Mouse (Mus musculus) stomach, embryonic 16.5 days (tissue): Measurements from ENCODE around the gene Srp68. TPM values are rescaled to one million over a fixed set of nuclear protein-coding genes. Genes with fewer than 3 reads are reported as not detected.
A peak's percentile ranks its signal among the peaks of the same experiment; 100 is the strongest.

ENCODE experiments used
- ATAC-seq: fragments of 200-750 bp; cut with Nextera tagmentation; 2 replicates; pipeline ENCODE4 v1.8.0; 2017; ENCODE audit warnings: moderate number of reproducible peaks, moderate TSS enrichment; ENCODE audit not compliant: insufficient read depth, low FRiP score
- H3K27ac ChIP-seq: fragments of 300-500 bp; sonication (generic); 2 replicates; pipeline ENCODE4 v1.5.1; 2014; ENCODE audit warnings: low read length
- H3K27me3 ChIP-seq: fragments of 300-500 bp; sonication (generic); 2 replicates; pipeline ENCODE4 v1.6.1; 2014; ENCODE audit warnings: low read length, control low read depth, mixed read lengths; ENCODE audit not compliant: control insufficient read depth, insufficient read depth
- H3K36me3 ChIP-seq: fragments of 300-500 bp; sonication (generic); 2 replicates; pipeline ENCODE4 v1.6.1; 2014; ENCODE audit warnings: low read length; ENCODE audit not compliant: control insufficient read depth, insufficient read depth
- H3K4me1 ChIP-seq: fragments of 300-500 bp; sonication (generic); 2 replicates; pipeline ENCODE4 v1.6.1; 2014; ENCODE audit warnings: low read length, control low read depth, mixed read lengths; ENCODE audit not compliant: control insufficient read depth, insufficient read depth
- H3K4me2 ChIP-seq: fragments of 300-500 bp; sonication (generic); 2 replicates; pipeline ENCODE4 v1.6.1; 2014; ENCODE audit warnings: low read depth, low read length, mixed read lengths
- H3K4me3 ChIP-seq: fragments of 300-500 bp; sonication (generic); replicated peaks from 2 replicates; pipeline ENCODE4 v1.5.1; 2014; ENCODE audit warnings: mild to moderate bottlenecking, low read length
- H3K9ac ChIP-seq: fragments of 300-500 bp; sonication (generic); 2 replicates; pipeline ENCODE4 v1.6.1; 2014; ENCODE audit warnings: low read length
- H3K9me3 ChIP-seq: fragments of 300-500 bp; sonication (generic); replicated peaks from 2 replicates; pipeline ENCODE4 v1.6.1; 2016; ENCODE audit warnings: low read length, control low read depth; ENCODE audit not compliant: control insufficient read depth
- WGBS: fragments of 180-500 bp; shearing (Covaris S2); extraction: QIAGEN DNeasy Blood & Tissue Kit; methylation state at CpG from one replicate; pipeline ENCODE4 v1.1.7; 2014; 5-methylcytosine and 5-hydroxymethylcytosine counted together
- polyA plus RNA-seq: library from polyadenylated mRNA; unstranded; fragments of >200 nt; fragmentation: Nextera tagmentation; extraction: Ambion mirVana; gene quantifications from 2 replicates; pipeline ENCODE4 v1.2.1, GENCODE M21; 2015

The Srp68 gene
- 85.5 and 89.4 TPM in 2 replicates for polyA plus RNA-seq

GRCm38 (mm10) chr11:116274045-116274666 lies at the start of gene Srp68:
Gene Srp68, minus strand, starts transcription at chr11:116274217.
- 2% methylated on average over 32 of the region's 32 CpGs for WGBS
- H3K36me3 ChIP-seq = no peaks in the 10 kb centered on the region
- no peaks in the 10 kb centered on the region for H3K27me3 ChIP-seq
- H3K9me3 ChIP-seq = no peaks in the 10 kb centered on the region
- peak within 1 kb of the TSS; percentile 92 for H3K27ac ChIP-seq
- peak; percentile 98 for ATAC-seq
- peak within 1 kb of the TSS; percentile 74 for H3K4me3 ChIP-seq
- peaks cover 9% of the 10 kb centered on the region for H3K4me1 ChIP-seq
- peak within 1 kb of the TSS; percentile 85 for H3K9ac ChIP-seq
- peak within 1 kb of the TSS; percentile 78 for H3K4me2 ChIP-seq

- Histone ChIP-seq H3K9me3 (no peaks in the 10 kb centered on the region), H3K27ac (no peak overlapping the region), H3K4me2 (peak overlapping the region; percentile 99), H3K4me1 (peaks cover 5% of the 10 kb centered on the region; the same call in 1 of the 2 replicates), H3K4me3 (peak overlapping the region; percentile 51), H3K27me3 (no peaks in the 10 kb centered on the region), H3K9ac (peak overlapping the region; percentile 80), H3K36me3 (no peaks in the 10 kb centered on the region)
- 3% methylated on average over 41 of the region's 41 CpGs for WGBS
- ATAC-seq = peak; percentile 77; the same call in 1 of the 2 replicates
Observed at GRCm38 (mm10) chr11:116318719-116319659, 45.0 kb upstream of the Srp68 start.

- no peaks in the 10 kb centered on the region for H3K9me3 ChIP-seq
- H3K4me1 ChIP-seq = peaks cover 18% of the 10 kb centered on the region
- 19% methylated on average over 8 of the region's 8 CpGs for WGBS
- no peaks in the 10 kb centered on the region for H3K27me3 ChIP-seq
- peak overlapping the region; percentile 4; the same call in 1 of the 2 replicates for H3K4me2 ChIP-seq
- no peak overlapping the region for H3K4me3 ChIP-seq
- no peak; the same call in 1 of the 2 replicates for ATAC-seq
- peak overlapping the region; percentile 33; the same call in 1 of the 2 replicates for H3K27ac ChIP-seq
- no peak overlapping the region for H3K9ac ChIP-seq
- H3K36me3 ChIP-seq = no peaks in the 10 kb centered on the region
Observed at GRCm38 (mm10) chr11:116312359-116312758, 38.3 kb upstream of the Srp68 start.

- Histone ChIP-seq H3K9me3 (no peaks in the 10 kb centered on the region), H3K27ac (no peak overlapping the region), H3K36me3 (no peaks in the 10 kb centered on the region), H3K27me3 (no peaks in the 10 kb centered on the region), H3K9ac (no peak overlapping the region; the same call in 1 of the 2 replicates), H3K4me2 (no peak overlapping the region), H3K4me3 (no peak overlapping the region), H3K4me1 (peaks cover 18% of the 10 kb centered on the region)
- ATAC-seq = no peak
- 31% methylated on average over 8 of the region's 8 CpGs for WGBS
Observed at GRCm38 (mm10) chr11:116311169-116311568, 37.2 kb upstream of the Srp68 start.

GRCm38 (mm10) chr11:116309601-116310000 lies 35.6 kb upstream of the Srp68 start:
- no peak overlapping the region for H3K4me3 ChIP-seq
- H3K27me3 ChIP-seq = no peaks in the 10 kb centered on the region
- no peaks in the 10 kb centered on the region for H3K9me3 ChIP-seq
- no peak overlapping the region for H3K4me2 ChIP-seq
- no peak overlapping the region for H3K9ac ChIP-seq
- WGBS = 70% methylated on average over 3 of the region's 3 CpGs
- H3K36me3 ChIP-seq = peaks cover 3% of the 10 kb centered on the region; the same call in 1 of the 2 replicates
- no peak for ATAC-seq
- H3K4me1 ChIP-seq = peaks cover 23% of the 10 kb centered on the region
- no peak overlapping the region for H3K27ac ChIP-seq

- Histone ChIP-seq H3K36me3 (peaks cover 18% of the 10 kb centered on the region; the same call in 1 of the 2 replicates), H3K27ac (no peak overlapping the region), H3K4me3 (no peak overlapping the region), H3K4me2 (no peak overlapping the region), H3K4me1 (peaks cover 23% of the 10 kb centered on the region), H3K9ac (no peak overlapping the region), H3K9me3 (no peaks in the 10 kb centered on the region), H3K27me3 (no peaks in the 10 kb centered on the region)
- no peak for ATAC-seq
- WGBS = 88% methylated on average over 12 of the region's 12 CpGs
Observed at GRCm38 (mm10) chr11:116307762-116308531, 33.9 kb upstream of the Srp68 start.

GRCm38 (mm10) chr11:116307019-116307725 lies 33.2 kb upstream of the Srp68 start, which contains the start of gene Exoc7:
Gene Exoc7, minus strand, starts transcription at chr11:116307233.
- peak; percentile 8; the same call in 1 of the 2 replicates for ATAC-seq
- peak within 1 kb of the TSS; percentile 33; the same call in 1 of the 2 replicates for H3K27ac ChIP-seq
- peak within 1 kb of the TSS; percentile 71 for H3K4me3 ChIP-seq
- H3K9ac ChIP-seq = peak within 1 kb of the TSS; percentile 90
- peak within 1 kb of the TSS; percentile 87 for H3K4me2 ChIP-seq
- H3K4me1 ChIP-seq = peaks cover 15% of the 10 kb centered on the region
- no peaks in the 10 kb centered on the region for H3K27me3 ChIP-seq
- peaks cover 23% of the 10 kb centered on the region; the same call in 1 of the 2 replicates for H3K36me3 ChIP-seq
- H3K9me3 ChIP-seq = no peaks in the 10 kb centered on the region
- 81% methylated on average over 10 of the region's 10 CpGs for WGBS
